ENCODE assay signal across 18 mouse cellular contexts in the genomic region with DNA sequence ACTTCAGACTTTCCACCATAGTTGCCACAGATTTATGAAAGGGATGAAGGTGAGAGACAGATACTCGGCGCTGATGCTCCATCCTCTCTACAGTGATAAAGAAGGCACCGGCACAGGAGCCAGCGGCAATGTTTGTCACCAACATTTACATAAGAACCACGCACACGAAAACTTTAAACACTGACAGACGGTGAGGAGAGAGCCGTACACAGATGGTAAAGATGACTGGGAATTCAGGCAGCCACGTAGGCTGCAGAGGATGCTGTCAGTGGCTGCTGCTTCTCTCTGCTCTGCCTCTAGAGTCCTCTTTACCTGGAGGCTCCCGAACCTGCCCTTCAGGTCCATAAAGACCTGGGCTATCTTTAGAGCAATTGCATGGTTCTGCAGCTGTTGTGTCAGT. TPM values are rescaled to one million over a fixed set of nuclear protein-coding genes. Genes with fewer than 3 reads are reported as not detected.
DNase-seq lines count a peak whose midpoint lies in the region.
"Had no signal": no experiment of that assay in that cellular context is flagged by ENCODE, and none has a peak within 500 bp of the region (broad histone marks: within the 10 kb centered on the region; RNA-seq: fewer than 3 reads in every experiment).

No protein-coding gene starts in this region.

- intact Hi-C loops in left cerebral cortex, postnatal 4 days (cut with DNase I) = no loop called here

- peak; percentile 1 for DNase-seq in embryo, embryonic 10 days (ENCODE audit: low spot score)
- DNase-seq in embryo, embryonic 11 days = no peak
- DNase-seq in frontal cortex, postnatal 36 days (ENCODE audit: low spot score in 2 of 2) = peak; percentile 23 to 37
- no peak for DNase-seq in frontal cortex, postnatal 14 days (ENCODE audit: low spot score in 2 of 2)
- peak; percentile 5 for DNase-seq in left cerebral cortex, adult 11 months (ENCODE audit: low spot score)
- DNase-seq in left cerebral cortex, postnatal 4 days = no peak
- DNase-seq in right cerebral cortex, adult 2 months (ENCODE audit: low spot score in 2 of 2) = peak; percentile 43 to 46
- no peak for DNase-seq in right cerebral cortex, postnatal 14 days
- DNase-seq: adrenal gland, adult 8-10 months; cerebellum, adult 8-10 months; cerebellum, postnatal 25 days; gastrocnemius, postnatal 14 days; heart, postnatal 36 days; kidney, adult 8-10 months; kidney, postnatal 4 days; lung, embryonic 14.5 days; lung, postnatal 14 days; midbrain, embryonic 14.5 days had no signal

RNA-seq across cellular contexts. Expression of gene Commd3, which starts 49.0 kb away (rescaled TPM):
- 100 to 1,000 TPM; 135 to 156 TPM for total RNA-seq in left cerebral cortex, postnatal 4 days (2021)

RNA-seq across cellular contexts. Expression of gene Bmi1, which starts 53.6 kb away (rescaled TPM):
- total RNA-seq in left cerebral cortex, postnatal 4 days (2021) = 10 to 100 TPM; 71.1 to 72.8 TPM

Comparison
In these comparisons a context has a peak if more than half of its experiments do, and no peak if none do; other contexts are left out.
1. DNase-seq: peak in embryo, embryonic 10 days (single experiment), frontal cortex, postnatal 36 days (2 of 2), left cerebral cortex, adult 11 months (single experiment) and right cerebral cortex, adult 2 months (2 of 2); none in embryo, embryonic 11 days (single experiment), frontal cortex, postnatal 14 days (0 of 2), left cerebral cortex, postnatal 4 days (single experiment) and right cerebral cortex, postnatal 14 days (single experiment).